Mouse (Mus musculus) telencephalon, adult 2 months (tissue): ENCODE measurements around the gene Faap20.

ENCODE experiments used
- DNase-seq: peaks from one replicate; pipeline ENCODE4 v3.0.0-alpha.2; 2011; ENCODE audit warnings: low read depth, low spot score

The Faap20 gene

GRCm38 (mm10) chr4:155249648-155250351, at the start of gene Faap20:
Gene Faap20 (plus strand): TSS chr4:155249802.
- DNase-seq, result no peak

- no peak for DNase-seq
These were observed 48.7 kb upstream of the Faap20 start for GRCm38 (mm10) chr4:155200861-155201390.

- DNase-seq, result no peak
These were observed 47.8 kb upstream of the Faap20 start for GRCm38 (mm10) chr4:155201764-155202163.

GRCm38 (mm10) chr4:155205919-155206318, 43.7 kb upstream of the Faap20 start:
- no peak for DNase-seq

DNA sequence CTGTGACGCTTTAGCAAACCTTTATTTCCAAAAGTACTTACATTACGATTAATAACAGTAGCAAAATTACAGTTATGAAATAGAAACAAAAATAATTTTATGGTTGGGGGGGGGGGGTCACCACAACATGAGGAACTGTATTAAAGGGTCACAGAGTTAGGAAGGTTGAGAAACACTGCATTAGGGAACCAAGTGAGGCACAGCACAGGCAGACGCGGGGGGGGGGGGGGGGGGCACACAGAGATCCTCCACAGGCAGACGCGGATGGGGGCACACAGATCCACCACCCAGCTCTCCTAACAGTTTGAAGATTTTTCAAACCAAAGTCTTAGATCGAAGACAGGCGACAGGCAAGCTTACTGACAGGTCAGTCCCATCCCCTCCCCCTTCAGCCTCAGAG, 43.1 kb upstream of the Faap20 start:
- DNase-seq, result no peak

DNA sequence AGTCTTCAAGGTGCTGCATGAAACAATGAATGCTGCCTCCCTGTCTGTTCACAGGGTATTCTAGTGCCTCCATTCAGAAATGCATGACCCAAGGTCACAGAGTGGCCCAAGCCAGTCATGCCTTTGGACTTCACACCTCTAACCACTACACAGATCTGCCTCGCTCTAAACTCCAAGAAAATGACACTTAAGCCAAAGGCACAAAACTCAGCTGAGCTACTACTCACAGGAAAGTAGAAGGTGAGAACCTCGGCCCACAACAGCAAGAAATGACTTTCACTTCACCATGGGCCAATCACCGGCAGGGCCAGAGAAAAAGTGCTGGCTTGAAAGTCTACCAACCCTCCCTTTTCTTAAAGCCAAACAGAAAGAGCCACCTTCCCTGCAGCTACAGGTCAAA, 41.8 kb upstream of the Faap20 start:
- DNase-seq, result no peak

DNA sequence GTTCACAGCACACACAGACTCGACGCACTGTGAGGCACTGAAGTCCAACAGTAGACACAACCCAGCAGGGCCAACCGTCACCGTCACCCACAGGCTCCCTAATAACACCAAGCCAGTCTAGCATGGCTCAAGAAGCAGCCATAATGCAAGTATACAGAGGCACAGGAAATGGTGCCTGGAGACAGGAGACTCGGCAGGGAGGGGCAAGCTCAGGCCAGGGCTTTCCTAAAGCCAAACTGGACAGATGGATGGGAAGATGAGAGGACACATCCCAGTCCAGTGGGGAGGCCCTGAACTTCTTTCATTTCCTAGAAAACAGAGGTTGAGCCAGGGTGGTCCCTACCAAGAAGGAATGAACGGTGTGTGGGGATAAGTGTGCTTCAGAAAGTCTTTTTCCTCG, 41.0 kb upstream of the Faap20 start:
- DNase-seq, result no peak

GRCm38 (mm10) chr4:155209079-155209478, 40.5 kb upstream of the Faap20 start:
- DNase-seq, result no peak

DNA sequence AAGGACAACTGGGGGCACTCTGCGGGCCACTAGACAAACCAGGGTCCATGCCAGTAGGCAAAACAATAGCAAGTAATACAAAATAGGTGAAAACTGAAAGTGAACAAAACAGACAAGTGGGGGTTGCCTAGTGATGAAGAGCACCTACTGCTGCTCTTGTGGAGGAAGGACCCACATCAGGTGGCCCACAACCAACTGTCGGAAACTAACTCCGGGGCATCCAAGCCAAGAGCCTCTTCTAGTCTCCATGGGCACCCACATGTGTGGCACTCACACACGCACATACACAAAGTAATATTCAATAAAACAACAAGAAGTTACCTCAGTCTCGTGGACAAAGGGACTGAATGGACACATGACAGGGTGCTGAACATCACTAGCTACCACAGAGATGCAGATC, 40.1 kb upstream of the Faap20 start:
- DNase-seq, result no peak

- DNase-seq, result no peak
These were observed 36.4 kb upstream of the Faap20 start for GRCm38 (mm10) chr4:155213052-155213751.

DNA sequence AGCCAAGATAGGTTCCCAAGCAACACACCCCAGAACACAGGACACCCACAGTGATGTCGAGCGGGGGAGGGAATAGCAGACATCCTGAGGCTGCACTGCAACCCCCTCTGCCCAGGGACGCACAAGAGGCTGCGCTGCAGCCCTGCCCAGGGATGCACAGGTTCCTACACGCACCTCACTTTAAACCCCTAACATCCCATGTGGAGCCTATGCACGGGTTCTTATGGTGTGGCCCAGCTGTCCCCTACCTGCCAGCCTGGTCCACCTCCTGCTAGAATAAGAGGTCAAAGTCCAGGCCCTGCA, 35.9 kb upstream of the Faap20 start:
- DNase-seq, result no peak

GRCm38 (mm10) chr4:155214188-155214587, 35.4 kb upstream of the Faap20 start:
- DNase-seq, result no peak

- DNase-seq, result no peak
These were observed 34.8 kb upstream of the Faap20 start for GRCm38 (mm10) chr4:155214793-155215192.

GRCm38 (mm10) chr4:155215203-155215602, 34.4 kb upstream of the Faap20 start:
- no peak for DNase-seq

DNA sequence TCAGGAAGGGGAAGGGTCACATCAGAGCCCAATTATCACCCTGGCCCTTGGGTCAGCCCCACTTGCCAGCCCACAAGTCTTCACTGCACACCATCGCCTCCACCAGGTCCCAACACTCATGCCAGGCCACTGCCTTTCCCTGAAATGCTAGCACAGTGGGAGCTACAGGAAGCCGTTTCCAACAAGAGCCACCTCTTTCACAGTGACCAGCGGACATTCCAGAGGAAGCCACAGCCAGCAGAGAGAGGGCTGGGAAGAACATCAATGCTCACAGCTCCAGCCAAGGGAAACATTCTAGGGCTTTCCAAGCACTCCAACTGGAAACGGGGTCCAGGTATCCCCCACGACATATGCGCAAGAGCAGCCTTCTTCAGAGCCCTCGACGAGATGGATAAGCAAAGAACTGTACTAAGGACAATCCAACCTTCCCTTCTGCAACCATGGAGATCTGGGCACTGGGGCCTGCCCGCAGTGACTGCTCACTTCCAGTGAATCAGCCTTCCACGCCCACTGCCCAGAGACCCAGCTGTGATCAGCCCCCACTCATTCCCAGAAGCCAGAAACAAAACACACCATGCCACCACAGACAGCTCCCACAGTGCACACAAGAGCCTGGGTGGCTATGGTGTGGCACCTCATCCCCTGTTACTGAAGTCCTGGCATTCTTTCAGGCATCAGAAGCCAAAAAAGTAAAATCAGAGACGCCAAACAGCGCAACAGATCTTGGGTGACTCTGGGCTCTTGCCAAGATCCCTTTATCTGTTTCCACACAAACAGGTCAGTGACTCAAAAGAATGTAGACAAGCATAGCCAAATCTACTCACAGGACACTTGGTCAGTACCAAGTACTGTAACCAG, 33.6 kb upstream of the Faap20 start:
- DNase-seq, result no peak

DNA sequence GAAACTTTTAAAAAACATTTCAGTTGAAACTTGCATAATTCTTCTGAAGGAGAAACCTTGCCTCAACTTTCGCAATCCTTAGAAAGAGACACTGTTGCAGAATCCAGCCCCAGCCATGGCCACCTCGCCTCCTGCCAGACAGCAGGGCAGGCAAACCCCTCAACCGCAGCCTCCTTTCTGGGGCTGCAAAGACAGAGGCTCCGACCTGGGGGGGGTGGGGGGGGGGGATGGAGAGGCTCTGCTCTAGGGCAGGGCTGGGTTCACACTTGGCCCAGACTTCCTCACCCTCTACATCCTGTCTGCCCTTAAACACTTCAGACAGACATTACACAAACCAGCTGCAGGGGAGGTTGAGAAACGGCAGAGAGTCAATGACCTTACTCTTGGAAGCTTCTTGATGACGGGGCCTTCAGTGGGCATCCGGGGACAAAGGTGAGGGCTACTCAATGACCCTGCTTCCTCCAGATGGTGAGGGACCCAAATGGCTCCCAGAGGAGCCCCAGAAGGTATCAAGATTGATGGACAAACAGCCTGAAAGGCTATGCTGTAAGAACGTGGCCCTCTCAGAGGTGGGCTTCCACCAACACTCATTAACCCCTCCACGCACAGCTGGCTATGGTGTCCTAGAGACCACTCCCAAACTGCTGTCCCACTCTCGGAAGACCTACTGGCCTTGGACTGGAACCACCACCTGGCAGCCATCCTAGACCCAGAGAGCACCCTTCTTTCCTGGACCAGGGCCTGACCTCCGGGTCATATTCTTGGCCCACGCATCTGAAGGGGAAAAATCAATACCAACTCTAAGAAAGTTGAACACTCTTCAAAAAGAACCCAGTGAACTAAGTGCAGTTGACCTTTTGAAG, 32.1 kb upstream of the Faap20 start:
- DNase-seq, result no peak

DNA sequence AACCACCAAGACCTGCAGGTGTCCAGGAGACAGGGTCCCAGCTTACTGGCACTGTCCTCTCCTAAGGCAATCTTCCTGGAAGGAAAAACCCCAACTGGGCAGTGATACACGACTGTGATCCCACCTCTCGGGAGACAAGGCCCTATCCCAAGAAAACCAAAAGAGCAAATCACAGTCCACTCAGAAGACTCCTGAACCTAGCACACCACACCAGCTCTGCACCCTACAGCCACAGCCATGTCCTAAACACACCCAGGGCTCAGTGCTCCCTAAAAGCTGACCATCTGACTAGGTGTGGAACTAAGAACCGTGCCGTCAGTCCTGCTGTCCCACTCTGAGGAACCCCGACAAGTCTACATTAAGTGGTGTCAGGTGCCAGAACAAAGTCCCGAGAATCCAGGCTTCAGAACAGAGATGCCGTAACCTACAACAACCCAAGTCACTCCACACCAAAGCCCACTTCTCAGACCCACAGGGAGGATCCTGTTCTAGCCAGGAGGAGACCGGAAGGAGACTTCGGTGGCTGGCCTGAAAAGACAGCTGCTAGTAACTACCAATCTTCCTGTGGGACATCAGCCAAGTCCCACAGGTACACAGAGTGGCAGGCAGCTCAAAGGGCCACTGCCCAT, 31.4 kb upstream of the Faap20 start:
- DNase-seq, result no peak

DNA sequence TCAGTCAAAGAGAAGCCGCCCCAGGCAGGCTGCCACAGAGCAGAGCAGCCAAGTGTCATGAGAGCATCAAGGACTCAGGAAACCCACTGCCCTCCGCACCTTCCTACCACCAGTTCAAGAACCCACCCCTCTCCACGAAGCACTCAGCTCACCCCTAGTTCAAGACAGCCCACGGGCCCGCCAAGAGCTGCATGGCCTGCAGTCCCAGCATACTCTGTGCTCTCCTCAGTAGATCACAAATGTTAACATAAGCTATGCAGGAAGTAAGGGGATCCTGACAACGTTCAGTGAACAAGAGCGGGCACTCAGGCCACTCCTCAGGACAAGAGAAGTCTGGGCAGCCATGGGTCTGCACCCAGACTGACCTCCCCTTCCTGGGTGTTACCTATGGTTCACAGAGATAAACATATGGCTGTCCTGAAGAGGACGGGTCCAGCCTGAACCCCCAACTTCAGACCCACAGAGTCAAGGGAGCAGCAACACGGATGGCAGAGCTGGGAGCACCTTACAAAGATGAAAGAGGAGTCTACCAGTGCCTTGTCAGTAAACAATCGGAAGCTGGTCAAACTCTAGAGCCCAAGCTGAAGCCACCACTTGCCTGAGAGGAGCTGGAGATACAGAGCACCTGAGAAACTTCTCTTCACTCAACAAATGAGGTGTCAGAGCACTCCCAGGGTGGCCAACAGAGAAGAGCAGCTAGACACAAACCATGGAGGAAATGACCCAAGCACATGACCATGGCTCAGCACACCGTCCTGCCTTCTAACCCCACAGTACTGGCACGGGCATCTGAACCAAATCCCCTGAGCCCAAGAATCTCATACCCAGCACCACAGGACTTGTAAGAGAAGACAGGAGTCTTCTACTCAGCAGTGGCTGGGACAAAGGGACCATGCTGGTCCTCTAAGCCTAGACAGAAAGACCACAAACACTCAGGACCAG, 30.1 kb upstream of the Faap20 start:
- DNase-seq, result no peak

DNA sequence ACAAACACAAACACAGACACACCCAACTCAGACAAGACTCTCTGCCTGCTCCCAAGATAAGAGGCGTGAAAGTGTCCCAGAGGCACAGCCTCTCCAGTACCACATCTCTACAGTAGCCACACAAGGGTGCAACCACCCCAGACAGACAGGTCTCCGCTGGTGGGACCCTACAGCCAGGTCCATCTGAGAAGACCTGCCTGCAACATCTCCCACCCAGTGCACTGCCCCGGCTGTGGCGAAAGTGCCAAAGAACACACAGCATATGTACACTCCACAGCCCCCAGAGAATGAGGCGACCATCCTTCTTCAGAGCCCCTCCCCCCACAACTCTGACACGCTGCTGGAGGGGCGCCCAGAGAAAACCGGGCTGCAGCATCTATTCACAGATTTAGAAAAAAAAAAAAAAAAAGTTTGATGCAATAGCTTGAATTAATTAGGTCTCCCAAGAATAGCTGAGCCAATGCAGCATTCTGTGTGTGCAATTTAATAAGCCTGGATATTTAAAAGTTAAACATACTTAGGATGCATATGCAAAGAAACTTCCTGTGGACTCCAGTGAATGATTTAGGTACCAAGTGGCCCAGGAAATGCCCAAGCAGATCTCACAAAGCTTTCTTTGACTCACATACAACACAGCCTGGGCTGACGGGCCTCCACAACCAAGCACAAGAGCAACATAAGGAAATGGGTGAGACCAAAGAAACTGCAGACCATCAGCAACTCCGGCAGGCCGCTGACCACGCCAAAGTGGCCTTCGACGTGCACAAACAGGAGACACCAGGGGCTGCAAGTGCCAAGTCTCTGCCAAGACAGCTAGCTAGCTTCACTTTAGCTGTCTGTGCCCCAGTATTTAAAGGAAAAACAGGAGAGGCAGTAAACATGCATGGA, 29.1 kb upstream of the Faap20 start:
- no peak for DNase-seq
